ENCODE assay signal across 16 mouse cellular contexts in genomic region chr4:130056471-130056870, GRCm38 (mm10). TPM values are rescaled to one million over a fixed set of nuclear protein-coding genes. Genes with fewer than 3 reads are reported as not detected.
DNase-seq lines count a peak whose midpoint lies in the region; ATAC-seq and TF ChIP-seq lines count a peak whose summit lies in the region.
"Had no signal": no experiment of that assay in that cellular context is flagged by ENCODE, and none has a peak within 500 bp of the region (broad histone marks: within the 10 kb centered on the region; RNA-seq: fewer than 3 reads in every experiment).

No protein-coding gene starts in this region.

- ATAC-seq in forebrain, embryonic 14.5 days, result no peak
- ATAC-seq in forebrain, embryonic 11.5 days (replicated peaks; ENCODE audit: low FRiP score), result no peak
- no peak for ATAC-seq in limb, embryonic 12.5 days (ENCODE audit: insufficient number of reproducible peaks, insufficient read depth, low FRiP score, low TSS enrichment, low read depth)

- H3K4me2 ChIP-seq in forebrain, embryonic 14.5 days (ENCODE audit: low read length), result no peak overlapping the region
- no peak overlapping the region for H3K4me2 ChIP-seq in forebrain, embryonic 11.5 days (ENCODE audit: low read depth, low read length, severe bottlenecking)
- H3K4me2 ChIP-seq in limb, embryonic 12.5 days, result no peak overlapping the region
- H3K4me2 ChIP-seq: heart, embryonic 11.5 days had no signal

- H3K4me3 ChIP-seq in forebrain, embryonic 14.5 days (ENCODE audit: low read depth, low read length), result no peak overlapping the region
- no peak overlapping the region for H3K4me3 ChIP-seq in forebrain, embryonic 11.5 days (ENCODE audit: low read depth, low read length)
- H3K4me3 ChIP-seq in testis, adult 2 months (ENCODE audit: control insufficient read depth, low read depth, low read length), result peak overlapping the region; percentile 80
- no peak overlapping the region for H3K4me3 ChIP-seq in limb, embryonic 12.5 days (replicated peaks)
- no peak overlapping the region for H3K4me3 ChIP-seq in heart, embryonic 10.5 days

- no peaks in the 10 kb centered on the region for H3K9me3 ChIP-seq in forebrain, embryonic 14.5 days (replicated peaks; ENCODE audit: control insufficient read depth, low read length)
- H3K9me3 ChIP-seq in forebrain, embryonic 11.5 days (ENCODE audit: control insufficient read depth, low read length), result no peaks in the 10 kb centered on the region; the same call in 1 of the 2 replicates
- no peaks in the 10 kb centered on the region for H3K9me3 ChIP-seq in limb, embryonic 12.5 days
- no peaks in the 10 kb centered on the region for H3K9me3 ChIP-seq in heart, embryonic 10.5 days

- WGBS in forebrain, embryonic 14.5 days, result 25% methylated on average over 3 of the region's 3 CpGs
- 48% methylated on average over 3 of the region's 3 CpGs for WGBS in forebrain, embryonic 11.5 days
- WGBS in limb, embryonic 12.5 days, result 57% methylated on average over 3 of the region's 3 CpGs
- WGBS in heart, embryonic 10.5 days, result 81% methylated on average over 3 of the region's 3 CpGs

- peak overlapping the region; percentile 28; the same call in 1 of the 2 replicates for H3K27ac ChIP-seq in forebrain, embryonic 14.5 days (ENCODE audit: low read depth, low read length)
- no peak overlapping the region for H3K27ac ChIP-seq in forebrain, embryonic 11.5 days (ENCODE audit: low read depth, low read length)
- no peak overlapping the region for H3K27ac ChIP-seq in testis, adult 2 months (ENCODE audit: control insufficient read depth, insufficient read depth, low read depth, low read length)
- peak overlapping the region; percentile 84 for H3K27ac ChIP-seq in limb, embryonic 12.5 days
- no peak overlapping the region for H3K27ac ChIP-seq in heart, embryonic 10.5 days
- H3K27ac ChIP-seq: kidney, postnatal 0 days had no signal

- no peak for TF ChIP-seq CTCF in testis, adult 2 months (IDR thresholded peaks at IDR 0.05; ENCODE audit: control insufficient read depth, insufficient read depth, insufficient replicate concordance, low read depth, low read length)

- H3K27me3 ChIP-seq in forebrain, embryonic 14.5 days (replicated peaks; ENCODE audit: control insufficient read depth, insufficient read depth, low read length), result no peaks in the 10 kb centered on the region
- no peaks in the 10 kb centered on the region for H3K27me3 ChIP-seq in forebrain, embryonic 11.5 days (ENCODE audit: control insufficient read depth, insufficient read depth, low read length)
- H3K27me3 ChIP-seq in testis, adult 2 months (ENCODE audit: control insufficient read depth, insufficient read depth, low read length), result no peaks in the 10 kb centered on the region
- no peaks in the 10 kb centered on the region for H3K27me3 ChIP-seq in limb, embryonic 12.5 days
- peaks cover 68% of the 10 kb centered on the region for H3K27me3 ChIP-seq in heart, embryonic 10.5 days (ENCODE audit: insufficient read depth, poor library complexity, severe bottlenecking)

- TF ChIP-seq POLR2A in testis, adult 2 months (IDR thresholded peaks at IDR 0.05; ENCODE audit: control insufficient read depth, low read depth, low read length), result no peak

- H3K4me1 ChIP-seq in forebrain, embryonic 14.5 days (ENCODE audit: control insufficient read depth, insufficient read depth, low read length), result peaks cover 16% of the 10 kb centered on the region
- H3K4me1 ChIP-seq in forebrain, embryonic 11.5 days (replicated peaks; ENCODE audit: control insufficient read depth, insufficient read depth, low read length), result peaks cover 9% of the 10 kb centered on the region
- peaks cover 9% of the 10 kb centered on the region for H3K4me1 ChIP-seq in testis, adult 2 months (ENCODE audit: control insufficient read depth, insufficient read depth, low read length)
- H3K4me1 ChIP-seq in limb, embryonic 12.5 days (replicated peaks), result peaks cover 21% of the 10 kb centered on the region
- H3K4me1 ChIP-seq in heart, embryonic 10.5 days, result peaks cover 16% of the 10 kb centered on the region

- no peak overlapping the region for H3K9ac ChIP-seq in forebrain, embryonic 14.5 days (ENCODE audit: low read length)
- H3K9ac ChIP-seq in forebrain, embryonic 11.5 days (ENCODE audit: low read length), result no peak overlapping the region
- H3K9ac ChIP-seq in limb, embryonic 12.5 days (replicated peaks), result no peak overlapping the region

- H3K36me3 ChIP-seq in forebrain, embryonic 14.5 days (ENCODE audit: control insufficient read depth, insufficient read depth, low read length), result no peaks in the 10 kb centered on the region
- H3K36me3 ChIP-seq in forebrain, embryonic 11.5 days (ENCODE audit: control insufficient read depth, insufficient read depth, low read length), result no peaks in the 10 kb centered on the region
- H3K36me3 ChIP-seq in testis, adult 2 months (ENCODE audit: control insufficient read depth, insufficient read depth, low read length), result no peaks in the 10 kb centered on the region
- H3K36me3 ChIP-seq in limb, embryonic 12.5 days, result peaks cover 25% of the 10 kb centered on the region
- 0 out of 2 replicates have a peak, but pooled peaks cover 2% of the 10 kb centered on the region for H3K36me3 ChIP-seq in heart, embryonic 10.5 days

- no peak for DNase-seq in forebrain, embryonic 14.5 days (ENCODE audit: low spot score)
- DNase-seq in forebrain, embryonic 11.5 days (ENCODE audit: low spot score), result no peak
- no peak for DNase-seq in testis, postnatal 10 days (ENCODE audit: low spot score)
- no peak for DNase-seq in adipocyte (ENCODE audit: low spot score)
- no peak for DNase-seq in heart, embryonic 10.5 days (ENCODE audit: low spot score)
- no peak for DNase-seq in layer of hippocampus, postnatal 25 days (ENCODE audit: extremely low spot score in 1 of 2, low spot score in 1 of 2)
- DNase-seq: adrenal gland, adult 8-10 months; cerebellum, adult 9-11 months; gastrocnemius, postnatal 25 days; lung, adult 18-20 months; lung, postnatal 4 days had no signal

RNA-seq across cellular contexts. Expression of gene Col16a1, which starts 8.8 kb away (rescaled TPM):
- 4.0 and 5.7 TPM in 2 replicates for polyA plus RNA-seq in forebrain, embryonic 14.5 days (2014; fragmentation: Nextera tagmentation; extraction: Ambion mirVana)
- polyA plus RNA-seq in forebrain, embryonic 11.5 days (2014; fragmentation: Nextera tagmentation; extraction: Ambion mirVana), result 5.9 and 6.3 TPM in 2 replicates
- polyA plus RNA-seq in testis, adult 2 months (2012; rRNA removed), result 111 and 116 TPM in 2 replicates
- polyA plus RNA-seq in limb, embryonic 12.5 days (2016; fragmentation: Nextera tagmentation; extraction: Ambion mirVana), result 24.2 and 30.9 TPM in 2 replicates
- polyA plus RNA-seq in heart, embryonic 10.5 days (2016; fragmentation: Nextera tagmentation; extraction: Ambion mirVana), result 11.0 and 11.7 TPM in 2 replicates
- total RNA-seq in layer of hippocampus, postnatal 25 days (2021), result 10 to 100 TPM in 1 of 2 experiments, 1 to 10 TPM in 1; 8.8 to 10.5 TPM
- total RNA-seq: monocyte, adult 5-6 weeks had no signal

RNA-seq across cellular contexts. Expression of gene Pef1, which starts 45.9 kb away (rescaled TPM):
- 88.6 and 91.9 TPM in 2 replicates for polyA plus RNA-seq in forebrain, embryonic 14.5 days (2014; fragmentation: Nextera tagmentation; extraction: Ambion mirVana)
- 62.7 and 75.8 TPM in 2 replicates for polyA plus RNA-seq in forebrain, embryonic 11.5 days (2014; fragmentation: Nextera tagmentation; extraction: Ambion mirVana)
- polyA plus RNA-seq in testis, adult 2 months (2012; rRNA removed), result 55.6 and 58.3 TPM in 2 replicates
- 64.6 and 64.7 TPM in 2 replicates for polyA plus RNA-seq in limb, embryonic 12.5 days (2016; fragmentation: Nextera tagmentation; extraction: Ambion mirVana)
- polyA plus RNA-seq in heart, embryonic 10.5 days (2016; fragmentation: Nextera tagmentation; extraction: Ambion mirVana), result 60.5 and 66.1 TPM in 2 replicates
- total RNA-seq in layer of hippocampus, postnatal 25 days (2021), result 10 to 100 TPM; 58.5 to 66.3 TPM

Comparison
In these comparisons a context has a peak if more than half of its experiments do, and no peak if none do; other contexts are left out.
1. H3K27ac ChIP-seq: peak in forebrain, embryonic 14.5 days (single experiment) and limb, embryonic 12.5 days (single experiment); none in forebrain, embryonic 11.5 days (single experiment), testis, adult 2 months (single experiment) and heart, embryonic 10.5 days (single experiment).